Mouse (Mus musculus) urinary bladder, postnatal 0 days (tissue): ENCODE measurements around the gene Nhlh2. TPM values are rescaled to one million over a fixed set of nuclear protein-coding genes. Genes with fewer than 3 reads are reported as not detected.

Experiments used
- polyA plus RNA-seq: library from polyadenylated mRNA; unstranded; fragments of >200 nt; fragmentation: Nextera tagmentation; extraction: Ambion mirVana; gene quantifications from 2 replicates; pipeline ENCODE4 v1.2.1, GENCODE M21; 2015

Nhlh2 gene
- polyA plus RNA-seq = not detected in 2 replicates

DNA sequence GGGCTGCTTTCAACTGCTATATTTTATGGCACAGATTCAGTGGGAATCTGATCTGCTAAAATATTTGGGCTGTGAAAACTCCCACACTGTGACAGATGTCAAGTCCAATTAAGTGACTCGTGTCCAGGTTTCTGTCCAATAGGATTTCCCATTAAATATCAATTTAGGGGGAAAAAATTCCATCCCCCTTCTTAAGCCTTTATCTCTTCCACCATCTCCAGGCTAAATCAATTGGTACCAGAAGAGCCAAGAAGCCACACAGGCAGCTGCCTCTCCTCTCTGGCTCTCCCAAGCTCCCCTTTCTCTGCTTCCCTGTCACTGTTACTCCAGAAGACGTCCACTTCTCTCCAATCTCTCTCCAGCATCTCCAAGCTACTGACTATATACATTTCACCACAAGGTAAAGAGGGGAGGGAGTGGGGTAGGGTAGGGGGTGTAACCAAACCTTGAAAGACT is at the start of gene Nhlh2:
Gene Nhlh2, plus strand, starts transcription at position 151 of the 456 bp plus-strand sequence.

Other genes with a start within 250 kb of the Nhlh2 start
- 0.14 and 0.15 TPM in 2 replicates for gene Mab21l3, start 161.1 kb upstream of the Nhlh2 start, polyA plus RNA-seq
- 2.5 and 3.4 TPM in 2 replicates for gene Slc22a15, start 85.6 kb upstream of the Nhlh2 start, polyA plus RNA-seq
- gene Casq2, start 76.3 kb downstream of the Nhlh2 start, polyA plus RNA-seq = 72.0 and 94.0 TPM in 2 replicates
- 23.3 and 30.5 TPM in 2 replicates for gene Vangl1, start 194.6 kb downstream of the Nhlh2 start, polyA plus RNA-seq